Mouse (Mus musculus): ENCODE results near the gene Fam240a. TPM values are rescaled to one million over a fixed set of nuclear protein-coding genes. Genes with fewer than 3 reads are reported as not detected.

The Fam240a gene
- polyA plus RNA-seq, 1 experiment from 2014 or later: not detected

GRCm38 (mm10) chr9:110952931-110953549, 36.4 kb upstream of the Fam240a start:
- Histone ChIP-seq H3K4me3 (peak overlapping the region; percentile 48), H3K27me3 (replicated peaks) (peaks cover 22% of the 10 kb centered on the region), H3K4me2 (replicated peaks) (peak overlapping the region; percentile 97), H3K27ac (no peak overlapping the region), H3K9me3 (no peaks in the 10 kb centered on the region), H3K9ac (0 out of 2 replicates have a peak overlapping the region, but pooled peaks have one; percentile 61), H3K4me1 (no peaks in the 10 kb centered on the region), H3K36me3 (no peaks in the 10 kb centered on the region)
- ATAC-seq (ENCODE audit: low FRiP score, low read depth): no peak
- 45% methylated on average over 5 of the region's 5 CpGs for WGBS

- Histone ChIP-seq H3K27me3 (replicated peaks) (peaks cover 28% of the 10 kb centered on the region), H3K9ac (no peak overlapping the region), H3K4me3 (no peak overlapping the region), H3K36me3 (no peaks in the 10 kb centered on the region), H3K27ac (no peak overlapping the region), H3K4me1 (0 out of 2 replicates have a peak, but pooled peaks cover 1% of the 10 kb centered on the region), H3K4me2 (replicated peaks) (no peak overlapping the region), H3K9me3 (no peaks in the 10 kb centered on the region)
- no peak for ATAC-seq (ENCODE audit: low FRiP score, low read depth)
- WGBS: 59% methylated on average over 6 of the region's 6 CpGs
These were observed 35.7 kb upstream of the Fam240a start for GRCm38 (mm10) chr9:110952398-110952797.

GRCm38 (mm10) chr9:110951866-110952265, 35.2 kb upstream of the Fam240a start:
- ATAC-seq (ENCODE audit: low FRiP score, low read depth): no peak
- H3K4me1 ChIP-seq: peaks cover 7% of the 10 kb centered on the region
- H3K9ac ChIP-seq: no peak overlapping the region
- no peak overlapping the region for H3K27ac ChIP-seq
- H3K27me3 ChIP-seq (replicated peaks): peaks cover 33% of the 10 kb centered on the region
- H3K4me3 ChIP-seq: no peak overlapping the region
- H3K9me3 ChIP-seq: no peaks in the 10 kb centered on the region
- 95% methylated on average over 13 of the region's 13 CpGs for WGBS
- H3K4me2 ChIP-seq (replicated peaks): no peak overlapping the region
- no peaks in the 10 kb centered on the region for H3K36me3 ChIP-seq

- WGBS: 87% methylated on average over 11 of the region's 11 CpGs
- Histone ChIP-seq H3K4me1 (peaks cover 11% of the 10 kb centered on the region), H3K27me3 (replicated peaks) (peaks cover 37% of the 10 kb centered on the region), H3K9ac (no peak within 1 kb of the TSS), H3K36me3 (no peaks in the 10 kb centered on the region), H3K4me2 (replicated peaks) (no peak within 1 kb of the TSS), H3K4me3 (no peak within 1 kb of the TSS), H3K9me3 (no peaks in the 10 kb centered on the region), H3K27ac (no peak within 1 kb of the TSS)
- ATAC-seq (ENCODE audit: low FRiP score, low read depth): no peak
These were observed 34.7 kb upstream of the Fam240a start, which contains the start of gene Lrrc2 for GRCm38 (mm10) chr9:110951397-110951796. Gene Lrrc2, plus strand, starts transcription at chr9:110951545.

- 96% methylated on average over 3 of the region's 3 CpGs for WGBS
These were observed 33.4 kb upstream of the Fam240a start for GRCm38 (mm10) chr9:110950109-110950508.

GRCm38 (mm10) chr9:110948813-110949310, 32.2 kb upstream of the Fam240a start:
- no peaks in the 10 kb centered on the region for H3K36me3 ChIP-seq
- no peak overlapping the region for H3K4me3 ChIP-seq
- H3K27me3 ChIP-seq (replicated peaks): peaks cover 54% of the 10 kb centered on the region
- no peak for ATAC-seq (ENCODE audit: low FRiP score, low read depth)
- H3K9ac ChIP-seq: no peak overlapping the region
- H3K9me3 ChIP-seq: no peaks in the 10 kb centered on the region
- 54% methylated on average over 8 of the region's 8 CpGs for WGBS
- H3K4me2 ChIP-seq (replicated peaks): no peak overlapping the region
- no peak overlapping the region for H3K27ac ChIP-seq
- H3K4me1 ChIP-seq: peaks cover 17% of the 10 kb centered on the region

More at GRCm38 (mm10) chr9:110950109-110950508, 33.4 kb upstream of the Fam240a start:
- Histone ChIP-seq H3K4me2 (replicated peaks) (no peak overlapping the region), H3K9ac (no peak overlapping the region), H3K4me1 (peaks cover 13% of the 10 kb centered on the region), H3K36me3 (no peaks in the 10 kb centered on the region), H3K9me3 (no peaks in the 10 kb centered on the region), H3K27ac (no peak overlapping the region), H3K4me3 (no peak overlapping the region), H3K27me3 (replicated peaks) (peaks cover 43% of the 10 kb centered on the region)
- ATAC-seq (ENCODE audit: low FRiP score, low read depth): no peak

- H3K27me3 ChIP-seq (replicated peaks): peaks cover 52% of the 10 kb centered on the region
These were observed 31.2 kb upstream of the Fam240a start for GRCm38 (mm10) chr9:110947900-110948299.

GRCm38 (mm10) chr9:110947261-110947661, 30.6 kb upstream of the Fam240a start:
- no peak for ATAC-seq (ENCODE audit: low FRiP score, low read depth)
- Histone ChIP-seq H3K4me3 (no peak overlapping the region), H3K36me3 (no peaks in the 10 kb centered on the region), H3K27me3 (replicated peaks) (peaks cover 46% of the 10 kb centered on the region), H3K4me1 (peaks cover 17% of the 10 kb centered on the region), H3K27ac (no peak overlapping the region), H3K9me3 (no peaks in the 10 kb centered on the region), H3K4me2 (replicated peaks) (peak overlapping the region; percentile 22), H3K9ac (no peak overlapping the region)
- 4% methylated on average over 6 of the region's 6 CpGs for WGBS

More at GRCm38 (mm10) chr9:110947900-110948299, 31.2 kb upstream of the Fam240a start:
- WGBS: 21% methylated on average over 6 of the region's 6 CpGs
- no peak overlapping the region for H3K9ac ChIP-seq
- no peaks in the 10 kb centered on the region for H3K9me3 ChIP-seq
- no peak overlapping the region for H3K4me3 ChIP-seq
- H3K36me3 ChIP-seq: no peaks in the 10 kb centered on the region
- H3K27ac ChIP-seq: no peak overlapping the region
- ATAC-seq (ENCODE audit: low FRiP score, low read depth): no peak
- H3K4me2 ChIP-seq (replicated peaks): no peak overlapping the region
- peaks cover 17% of the 10 kb centered on the region for H3K4me1 ChIP-seq

- Histone ChIP-seq H3K27me3 (replicated peaks) (peaks cover 42% of the 10 kb centered on the region), H3K36me3 (no peaks in the 10 kb centered on the region), H3K9ac (no peak overlapping the region), H3K9me3 (no peaks in the 10 kb centered on the region), H3K4me3 (no peak overlapping the region), H3K27ac (no peak overlapping the region), H3K4me2 (replicated peaks) (peak overlapping the region; percentile 22), H3K4me1 (peaks cover 17% of the 10 kb centered on the region)
- 6% methylated on average over 20 of the region's 20 CpGs for WGBS
- ATAC-seq (ENCODE audit: low FRiP score, low read depth): no peak
These were observed 29.9 kb upstream of the Fam240a start for GRCm38 (mm10) chr9:110946548-110947044.

- H3K4me1 ChIP-seq: peaks cover 17% of the 10 kb centered on the region
These were observed 29.3 kb upstream of the Fam240a start, which contains the start of gene Tdgf1 for GRCm38 (mm10) chr9:110945926-110946325. Gene Tdgf1, minus strand, starts transcription at chr9:110946158.

GRCm38 (mm10) chr9:110945343-110945742, 28.7 kb upstream of the Fam240a start:
- Histone ChIP-seq H3K4me2 (replicated peaks) (peak overlapping the region; percentile 27; the same call in 1 of the 2 replicates), H3K27me3 (replicated peaks) (peaks cover 39% of the 10 kb centered on the region), H3K4me1 (peaks cover 17% of the 10 kb centered on the region), H3K27ac (no peak overlapping the region), H3K4me3 (no peak overlapping the region), H3K36me3 (no peaks in the 10 kb centered on the region), H3K9me3 (no peaks in the 10 kb centered on the region), H3K9ac (no peak overlapping the region)
- ATAC-seq (ENCODE audit: low FRiP score, low read depth): no peak
- WGBS: 5% methylated on average over 18 of the region's 18 CpGs

More at GRCm38 (mm10) chr9:110945926-110946325, 29.3 kb upstream of the Fam240a start, which contains the start of gene Tdgf1:
- Histone ChIP-seq H3K4me3 (no peak within 1 kb of the TSS), H3K36me3 (no peaks in the 10 kb centered on the region), H3K27ac (no peak within 1 kb of the TSS), H3K9me3 (no peaks in the 10 kb centered on the region), H3K27me3 (replicated peaks) (peaks cover 39% of the 10 kb centered on the region), H3K4me2 (replicated peaks) (peak within 1 kb of the TSS; percentile 27), H3K9ac (no peak within 1 kb of the TSS)
- 7% methylated on average over 11 of the region's 11 CpGs for WGBS
- ATAC-seq (ENCODE audit: low FRiP score, low read depth): no peak

- peaks cover 17% of the 10 kb centered on the region for H3K4me1 ChIP-seq
- ATAC-seq (ENCODE audit: low FRiP score, low read depth): no peak
- WGBS: 31% methylated on average over 13 of the region's 13 CpGs
These were observed 27.6 kb upstream of the Fam240a start for GRCm38 (mm10) chr9:110944265-110944664.

More at GRCm38 (mm10) chr9:110944265-110944664, 27.6 kb upstream of the Fam240a start:
- peaks cover 39% of the 10 kb centered on the region for H3K27me3 ChIP-seq (replicated peaks)
- no peaks in the 10 kb centered on the region for H3K9me3 ChIP-seq
- H3K4me3 ChIP-seq: no peak overlapping the region
- H3K4me2 ChIP-seq (replicated peaks): no peak overlapping the region
- no peaks in the 10 kb centered on the region for H3K36me3 ChIP-seq
- no peak overlapping the region for H3K27ac ChIP-seq
- no peak overlapping the region for H3K9ac ChIP-seq

Data from neural tube, embryonic 12.5 days (tissue).